Mouse (Mus musculus) A20 (cell line): ENCODE measurements around the gene Tpcn1.

Source experiments
- DNase-seq: peaks from one replicate; pipeline ENCODE4 v3.0.0-alpha.2; 2011; ENCODE audit warnings: low read depth, low spot score

Gene Tpcn1

DNA sequence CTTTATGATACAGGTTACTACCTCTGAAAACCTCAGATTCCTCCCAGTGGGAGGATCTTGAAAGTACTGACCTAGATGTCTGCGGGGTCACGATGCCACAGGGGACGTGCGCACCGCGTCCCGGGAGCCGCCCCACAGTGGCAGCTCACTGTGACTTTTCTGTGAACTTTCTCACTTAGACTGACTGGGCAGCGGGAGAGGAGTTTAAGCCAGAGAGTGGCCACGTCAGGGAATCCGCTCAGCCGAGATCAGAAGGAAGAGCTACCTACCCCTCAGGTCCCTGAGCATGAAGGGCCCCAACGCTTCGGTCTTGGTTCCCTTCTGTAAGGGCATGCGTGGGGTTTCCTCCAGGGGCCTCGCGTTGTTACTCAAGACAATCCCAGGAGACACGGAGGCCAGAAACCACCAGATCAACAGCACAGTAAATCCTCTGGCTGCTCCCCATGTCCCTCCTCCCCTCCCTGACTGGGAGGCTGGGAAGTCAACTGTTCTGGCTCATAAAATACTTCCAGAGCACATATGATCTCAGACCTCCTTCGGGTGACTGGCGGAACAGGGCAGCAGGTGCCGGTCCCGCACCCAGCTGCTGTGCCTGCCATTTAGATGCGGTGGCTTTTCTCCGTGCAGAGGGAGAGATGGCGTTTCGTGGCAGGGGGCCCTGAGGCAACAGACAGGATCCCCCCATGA is 9.1 kb downstream of the Tpcn1 start:
- no peak for DNase-seq

DNA sequence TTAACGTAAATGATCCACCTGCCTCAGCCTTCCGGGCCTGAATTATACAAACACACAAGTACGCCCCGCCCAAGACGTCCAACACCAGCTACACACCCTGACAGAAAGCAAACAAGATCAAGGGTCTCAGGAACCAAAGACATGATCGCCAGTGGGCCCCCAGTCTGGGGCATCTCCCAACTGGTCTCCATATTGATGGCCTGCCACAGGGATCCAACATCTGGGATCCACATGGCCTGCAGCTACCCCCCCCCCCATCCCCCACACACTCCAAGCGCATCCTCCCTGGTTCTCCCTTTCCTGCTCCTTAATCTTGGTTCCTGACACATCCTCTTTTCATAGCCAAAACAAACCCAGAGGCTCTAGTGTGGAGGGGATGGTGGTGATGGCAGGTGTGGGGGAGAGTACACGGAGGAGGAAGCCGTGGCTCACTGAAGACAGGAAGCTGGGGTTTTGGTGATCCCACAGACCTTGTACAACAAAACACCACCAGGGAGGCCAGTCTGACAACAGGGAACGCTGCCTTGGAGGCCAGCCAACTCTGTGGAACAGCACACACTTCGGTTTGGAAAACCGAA is 9.9 kb downstream of the Tpcn1 start:
- DNase-seq, result no peak

DNA sequence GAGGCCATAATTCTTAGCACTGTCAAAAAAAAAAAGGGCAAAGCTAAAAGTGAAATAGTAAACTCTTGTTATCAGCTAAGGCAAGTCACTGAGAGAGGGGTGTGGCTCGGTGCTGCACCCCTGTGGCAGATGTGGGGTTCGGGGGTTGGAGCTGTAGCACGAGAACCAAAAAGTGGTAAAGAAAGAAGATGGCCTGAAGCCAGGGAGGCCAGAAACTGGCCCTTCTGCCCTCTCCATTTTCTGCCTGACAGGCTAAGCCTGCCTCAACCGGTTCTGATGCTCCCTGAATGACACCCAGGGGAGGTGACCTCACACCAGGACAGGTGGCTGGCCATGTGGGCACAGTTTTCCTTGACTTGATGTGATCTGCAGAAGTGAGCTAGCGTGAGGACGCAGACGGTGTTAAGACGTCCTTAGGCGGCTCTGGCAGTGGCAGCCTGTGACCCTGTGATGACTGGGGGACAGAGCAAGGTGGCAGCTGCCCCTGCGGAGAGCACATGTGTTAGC is 10.5 kb downstream of the Tpcn1 start:
- DNase-seq, result peak; percentile 54

DNA sequence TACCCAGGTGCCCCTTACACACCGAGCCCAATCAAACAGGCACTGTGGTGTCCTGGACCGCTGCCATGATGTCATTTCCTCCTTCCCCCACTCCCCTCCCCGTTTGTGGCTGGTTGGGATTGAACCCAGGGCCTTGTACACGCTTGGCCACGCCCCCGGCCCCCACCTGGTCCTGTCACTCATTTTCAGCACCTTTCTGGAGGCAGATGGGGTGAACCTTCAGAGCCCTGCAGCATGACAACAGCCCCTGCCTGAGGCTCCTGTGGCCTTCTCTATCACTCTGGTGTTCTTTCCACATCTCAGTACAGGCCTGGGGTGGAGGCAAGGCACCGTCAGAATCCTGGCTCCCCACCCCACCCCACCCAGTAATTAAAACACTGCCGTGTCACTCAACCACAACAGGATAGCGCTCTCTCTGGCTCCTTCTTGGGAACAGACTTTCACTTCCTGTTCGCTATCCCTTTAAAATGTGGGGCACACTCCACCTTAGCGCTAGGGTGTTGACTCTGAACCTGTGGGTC is 11.6 kb downstream of the Tpcn1 start:
- peak; percentile 30 for DNase-seq

DNA sequence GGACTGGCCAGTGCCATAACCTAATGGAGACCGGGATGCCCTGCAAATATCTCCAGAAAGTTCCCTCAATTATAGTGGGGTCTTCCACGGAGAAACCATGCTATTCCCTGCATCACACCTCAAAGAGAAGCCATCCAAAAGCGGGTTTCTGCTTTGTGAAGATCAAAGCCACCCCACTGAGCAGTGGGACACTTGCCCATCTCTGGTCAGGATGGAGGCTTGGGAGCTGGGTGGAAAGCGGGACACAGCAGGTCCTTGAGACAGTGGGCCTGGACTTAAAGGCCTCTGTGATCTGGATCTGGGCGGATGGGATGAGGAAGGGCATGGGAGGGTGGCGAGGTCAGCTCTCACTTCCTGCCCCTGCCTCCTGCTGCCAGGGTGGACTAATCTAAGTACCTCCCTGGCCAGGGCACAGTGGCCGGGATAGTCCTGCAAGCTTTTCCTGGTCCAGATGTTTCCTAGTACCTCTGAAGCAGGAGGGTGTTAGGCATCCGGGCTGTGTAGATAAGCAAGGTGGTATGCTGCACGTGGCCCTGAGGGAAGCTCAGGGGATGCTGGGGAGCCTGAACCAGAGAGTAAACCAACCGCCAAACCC is 13.9 kb downstream of the Tpcn1 start:
- DNase-seq, result no peak

DNA sequence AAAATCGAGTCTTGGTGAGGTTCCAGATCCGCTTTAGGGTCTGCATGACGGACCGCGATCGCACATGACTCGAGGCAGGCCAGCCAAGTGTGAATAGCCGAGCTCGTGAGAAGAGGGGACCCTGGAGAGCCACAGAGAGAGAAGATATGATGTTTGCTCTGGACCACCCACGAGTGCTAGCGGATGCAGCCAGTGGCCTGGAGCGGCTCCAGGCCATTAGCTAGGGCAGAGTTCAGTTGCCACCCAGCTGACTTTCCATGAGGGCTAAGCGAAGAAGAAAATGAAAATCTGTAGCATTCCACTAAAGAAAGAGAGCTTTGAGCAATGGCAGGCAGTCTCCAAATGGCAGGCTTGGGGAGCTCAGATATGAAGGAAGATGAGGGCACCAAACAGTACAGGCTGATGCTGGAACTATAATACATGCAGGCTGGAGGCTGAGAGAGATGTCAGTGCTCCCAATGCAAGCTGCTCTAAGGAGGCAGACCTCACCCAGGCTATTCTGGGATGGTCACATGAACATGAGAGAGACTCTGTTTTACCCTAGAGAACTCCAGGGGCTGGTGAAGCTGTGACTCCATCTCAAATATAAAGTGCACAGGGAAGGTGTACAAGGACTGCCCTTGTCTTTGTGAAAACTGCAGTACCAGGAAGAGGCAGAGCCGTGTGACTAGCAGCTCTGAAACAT is 17.3 kb downstream of the Tpcn1 start:
- DNase-seq, result no peak

DNA sequence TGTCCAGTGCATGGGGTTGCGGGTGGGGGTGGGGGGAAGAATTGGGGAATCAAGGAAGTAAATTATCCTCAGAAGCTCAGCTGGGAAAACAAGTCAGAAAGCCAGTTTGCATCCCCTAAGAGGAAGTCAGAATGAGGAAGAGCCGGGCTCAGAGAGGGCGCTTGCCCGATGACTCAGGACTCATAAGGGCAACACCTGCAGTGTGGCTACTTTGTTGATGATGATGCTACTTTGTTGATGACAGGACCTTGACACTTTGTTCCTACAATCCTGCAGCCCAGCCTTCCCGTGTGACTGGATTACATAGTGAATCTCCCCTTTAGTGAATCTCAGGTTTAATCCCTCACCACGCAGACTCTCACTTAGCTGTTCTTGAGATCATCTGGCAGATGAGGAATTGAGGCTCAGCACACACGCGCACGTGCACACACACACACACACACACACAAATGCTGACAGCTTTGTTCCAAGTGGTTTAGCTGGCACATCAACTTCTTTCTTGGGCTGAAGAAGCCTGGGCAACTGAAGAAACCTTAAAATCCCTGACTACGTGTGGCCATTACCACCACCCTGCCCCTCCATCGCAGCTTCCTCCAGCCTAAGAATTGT is 18.1 kb downstream of the Tpcn1 start:
- peak; percentile 79 for DNase-seq

DNA sequence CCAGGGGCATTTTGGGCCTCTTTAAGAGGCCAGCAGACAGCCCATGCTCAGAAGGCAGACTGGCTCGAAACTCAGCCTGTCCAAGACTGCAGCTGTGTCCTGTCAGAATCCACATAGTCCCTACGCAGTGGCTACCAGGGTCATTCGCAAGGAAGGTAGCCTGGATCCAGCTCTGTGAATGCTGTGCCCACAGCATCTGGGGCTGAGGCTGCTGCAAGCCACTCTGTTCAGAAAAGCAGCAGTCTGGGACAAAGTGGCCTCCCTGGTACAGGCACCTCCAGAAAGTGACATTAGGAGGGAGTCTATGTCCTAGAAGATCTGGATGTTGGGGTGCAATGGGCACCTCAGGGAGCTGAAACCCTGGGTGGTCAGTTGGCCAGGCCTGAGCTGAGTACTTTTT is 18.7 kb downstream of the Tpcn1 start:
- no peak for DNase-seq

DNA sequence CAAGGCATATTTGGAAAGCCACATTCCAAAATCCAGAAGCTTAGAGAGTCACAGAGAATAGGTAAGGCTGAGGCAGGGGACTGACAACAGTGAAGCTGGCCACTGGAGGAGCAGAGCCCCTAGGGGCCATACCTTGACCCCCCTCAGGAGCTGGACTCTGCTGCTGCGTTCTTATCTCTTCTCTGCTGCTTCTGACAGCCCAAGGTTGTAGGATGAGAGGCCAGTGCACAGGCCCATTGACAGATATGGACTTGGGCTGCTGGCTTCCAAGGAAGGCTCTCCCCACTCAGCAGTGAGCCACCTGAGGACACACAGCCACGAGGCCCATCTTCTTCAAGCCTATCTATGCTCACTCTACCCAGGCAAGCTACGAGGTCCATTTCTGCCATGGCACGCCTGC is 19.5 kb downstream of the Tpcn1 start:
- DNase-seq, result no peak

DNA sequence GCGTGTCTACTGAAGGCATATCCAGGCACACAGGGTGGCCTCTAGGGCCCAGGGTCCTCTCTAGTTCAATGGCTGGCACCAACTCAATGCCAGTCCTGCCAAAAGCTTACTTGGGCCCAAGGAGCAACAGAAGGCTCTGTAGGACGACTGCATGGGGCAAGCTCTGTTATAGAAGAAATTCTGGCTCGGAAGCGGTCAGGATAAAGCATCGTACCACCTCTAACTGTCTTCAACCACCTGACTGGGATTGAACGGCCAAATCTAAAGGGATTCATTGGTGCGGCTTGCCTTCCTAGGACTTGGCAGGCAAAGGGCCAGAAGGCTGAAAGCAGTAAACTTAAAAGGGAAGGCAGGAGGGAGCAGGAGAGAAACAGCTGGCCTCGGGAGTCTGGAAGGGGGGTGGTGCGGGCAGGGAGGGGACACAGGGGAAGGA is 20.1 kb downstream of the Tpcn1 start:
- DNase-seq, result no peak

DNA sequence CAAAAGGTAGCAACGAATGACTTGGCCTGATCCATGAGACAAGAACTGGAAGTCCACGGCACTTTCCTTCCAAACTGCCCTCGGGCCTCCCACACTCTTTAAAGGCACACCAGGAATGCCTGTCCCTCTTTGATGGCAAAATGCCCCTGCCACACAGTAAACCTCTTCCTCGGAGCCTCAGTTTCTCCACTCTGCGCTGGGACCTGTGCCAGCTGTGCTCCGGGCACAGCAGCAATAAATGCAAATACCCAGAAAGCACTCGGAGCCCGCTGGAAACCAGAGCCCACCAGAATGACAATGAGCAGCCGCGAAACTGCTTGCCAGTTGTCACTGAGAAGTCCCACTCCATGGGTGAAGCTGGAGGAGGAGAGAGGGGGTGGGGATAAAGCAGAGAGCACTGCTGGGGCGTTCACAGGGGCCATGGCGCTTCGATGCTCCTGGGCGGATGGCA is 20.7 kb downstream of the Tpcn1 start:
- no peak for DNase-seq

DNA sequence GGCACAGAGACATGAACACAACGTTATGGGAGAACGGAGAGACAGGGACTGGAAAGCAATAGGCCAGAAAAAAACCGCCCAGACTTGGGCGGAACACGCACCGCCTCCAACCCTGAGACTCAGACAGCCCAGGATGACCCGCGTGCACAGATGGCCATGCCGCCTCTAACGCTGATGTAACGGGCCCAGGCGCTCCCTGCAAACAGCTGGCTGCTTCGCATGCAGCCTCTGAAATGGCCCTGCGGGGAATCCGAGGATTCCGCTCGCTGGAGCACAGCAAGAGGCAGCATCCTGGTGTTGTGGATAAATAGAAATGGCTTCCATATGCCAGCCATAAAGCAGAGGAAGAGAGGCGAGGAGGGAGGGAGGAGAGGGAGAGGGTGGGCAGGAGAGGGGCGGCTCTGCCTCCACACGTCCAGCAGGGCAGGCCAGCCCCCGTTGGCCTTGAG is 21.2 kb downstream of the Tpcn1 start:
- no peak for DNase-seq

DNA sequence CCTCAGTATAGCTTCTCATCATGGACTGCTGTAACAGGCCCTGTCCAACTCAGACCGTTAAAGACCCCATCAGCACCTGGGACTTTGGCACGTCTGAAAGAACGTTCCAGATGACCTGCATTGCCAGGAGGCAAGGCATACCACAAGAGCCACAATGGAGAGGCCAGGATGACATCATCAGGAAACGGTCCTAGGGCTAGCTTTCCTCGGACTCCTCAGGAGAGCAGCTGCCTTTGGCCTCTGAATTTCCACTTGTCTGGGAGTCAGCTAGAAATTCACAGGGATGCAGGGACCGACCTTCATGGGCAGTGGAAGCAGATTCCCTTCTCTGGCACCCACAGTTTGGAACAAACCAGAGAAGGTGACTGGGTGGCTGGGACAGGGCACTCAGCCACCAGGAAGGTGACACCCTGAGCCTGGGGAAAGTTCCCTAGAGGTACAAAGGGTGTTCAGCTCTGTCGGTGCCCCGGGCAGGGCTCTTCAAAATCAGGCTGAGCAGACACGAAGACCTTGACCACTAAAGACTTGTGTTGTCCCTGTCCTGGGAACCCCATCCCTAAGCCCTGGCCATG is 21.7 kb downstream of the Tpcn1 start:
- DNase-seq, result no peak

DNA sequence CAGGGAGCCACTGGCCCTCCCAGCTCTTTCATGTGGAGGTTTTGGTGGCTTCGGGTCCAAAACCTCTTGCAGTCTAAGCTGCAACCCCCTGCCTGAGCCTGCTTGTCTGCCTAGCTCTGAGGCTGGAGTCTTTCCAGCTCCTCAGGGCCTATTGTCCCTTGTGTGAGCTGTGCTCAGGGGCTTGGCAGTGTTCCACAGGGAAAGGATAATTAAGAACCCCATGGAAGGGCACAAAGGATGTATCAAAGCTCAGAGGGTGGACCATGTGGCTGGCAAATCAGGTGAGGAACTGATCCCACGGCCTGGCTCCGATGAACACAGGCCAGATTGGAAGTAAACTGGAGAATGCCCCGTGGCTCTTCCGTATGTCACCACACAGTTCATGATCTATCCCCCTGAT is 22.4 kb downstream of the Tpcn1 start:
- DNase-seq, result no peak

DNA sequence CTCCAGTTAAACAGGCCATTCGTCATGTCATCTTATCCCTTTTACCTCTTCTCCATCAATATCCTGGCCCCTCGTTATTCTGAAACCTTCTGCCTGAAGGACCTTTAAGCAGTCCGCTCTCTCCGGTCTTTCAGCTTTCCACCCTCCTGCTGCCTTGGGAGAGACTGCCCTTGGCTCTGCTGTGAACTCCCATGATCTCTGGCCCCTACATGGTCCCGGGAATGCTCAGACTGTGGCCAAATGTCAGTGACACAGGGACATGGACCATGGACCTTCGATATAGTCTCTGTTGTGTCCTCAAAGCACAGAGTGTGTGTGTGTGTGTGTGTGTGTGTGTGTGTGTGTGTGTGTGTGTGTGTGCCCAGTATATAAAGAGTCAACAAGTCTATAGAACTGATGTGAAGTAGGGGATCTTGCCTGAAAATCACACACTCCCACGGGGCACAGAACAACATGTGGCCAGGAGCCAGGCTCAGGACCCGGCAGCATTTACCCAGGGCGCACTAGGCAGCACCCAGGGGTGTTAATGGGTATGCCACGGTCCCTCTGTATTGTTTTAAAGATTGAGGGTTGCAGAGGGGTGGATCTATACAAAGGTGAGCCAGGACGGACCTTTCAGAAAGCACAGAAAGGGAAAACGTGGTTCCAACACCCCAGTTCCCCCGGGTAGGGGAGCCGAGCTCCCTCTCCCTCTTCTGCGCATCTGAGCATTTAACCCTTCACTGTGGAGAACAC is 23.1 kb downstream of the Tpcn1 start:
- DNase-seq, result no peak

DNA sequence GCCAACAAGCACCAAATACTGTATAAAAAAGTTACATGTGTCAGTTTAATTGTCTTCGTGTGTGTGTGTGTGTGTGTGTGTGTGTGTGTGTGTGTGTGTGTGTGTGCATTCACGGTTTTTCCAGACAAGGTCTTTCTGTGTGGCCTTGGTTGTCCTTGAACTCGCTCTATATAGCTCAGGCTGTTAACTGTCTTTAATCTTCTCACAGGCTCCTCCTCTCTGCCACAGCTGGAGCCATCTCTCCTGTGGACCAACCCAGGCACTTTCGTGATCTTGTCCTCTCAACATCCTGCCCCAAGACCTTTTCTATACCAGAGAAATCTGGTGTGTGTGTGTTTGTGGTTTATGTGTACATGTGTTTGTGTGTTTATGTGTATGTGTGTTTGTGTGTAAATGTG is 24.6 kb downstream of the Tpcn1 start:
- no peak for DNase-seq

DNA sequence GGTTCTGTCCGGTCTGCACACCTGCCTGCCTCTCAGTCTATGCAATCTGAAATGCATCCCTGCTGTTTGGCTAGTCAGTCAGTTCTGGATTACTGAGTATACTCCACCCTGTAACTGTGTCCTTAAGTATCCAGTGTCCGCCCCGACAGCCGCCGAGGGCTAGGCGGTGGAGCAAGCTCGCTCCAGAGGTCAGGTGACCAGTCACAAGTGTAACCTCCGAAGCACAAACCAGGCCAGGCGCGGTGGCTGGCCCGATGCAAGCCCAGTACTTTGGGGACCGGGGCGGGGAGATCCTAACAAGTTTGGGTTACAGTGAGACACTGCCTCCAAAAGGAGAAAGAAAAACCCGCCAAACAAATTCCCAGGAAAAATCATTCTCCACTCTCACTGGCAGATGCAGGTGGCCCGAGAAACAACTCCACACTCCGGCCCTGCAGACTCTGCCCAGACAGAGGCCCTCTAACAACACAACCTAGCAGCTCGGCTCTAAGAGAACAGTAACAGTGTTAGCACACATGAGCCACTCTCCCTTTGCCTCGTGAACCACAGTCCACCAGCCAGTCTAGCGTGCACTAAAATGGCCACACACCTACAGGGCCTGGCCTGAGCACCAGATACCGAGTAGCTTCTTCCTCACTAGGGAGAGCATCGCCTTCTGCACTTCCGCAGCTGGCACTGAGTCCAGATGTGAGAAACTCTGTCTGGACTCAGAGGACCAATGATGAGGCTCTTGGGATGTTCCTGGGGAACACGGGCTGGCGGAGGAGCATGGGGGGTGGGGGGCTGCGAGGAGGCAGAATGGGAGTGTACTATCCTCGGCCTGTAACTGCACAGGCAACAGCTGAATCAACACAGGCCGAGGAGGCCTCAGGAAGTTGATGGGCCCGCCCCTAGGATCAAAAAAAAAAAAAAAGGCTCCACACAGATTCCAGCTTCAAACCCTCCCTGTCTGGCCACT is 25.2 kb downstream of the Tpcn1 start:
- DNase-seq, result no peak

DNA sequence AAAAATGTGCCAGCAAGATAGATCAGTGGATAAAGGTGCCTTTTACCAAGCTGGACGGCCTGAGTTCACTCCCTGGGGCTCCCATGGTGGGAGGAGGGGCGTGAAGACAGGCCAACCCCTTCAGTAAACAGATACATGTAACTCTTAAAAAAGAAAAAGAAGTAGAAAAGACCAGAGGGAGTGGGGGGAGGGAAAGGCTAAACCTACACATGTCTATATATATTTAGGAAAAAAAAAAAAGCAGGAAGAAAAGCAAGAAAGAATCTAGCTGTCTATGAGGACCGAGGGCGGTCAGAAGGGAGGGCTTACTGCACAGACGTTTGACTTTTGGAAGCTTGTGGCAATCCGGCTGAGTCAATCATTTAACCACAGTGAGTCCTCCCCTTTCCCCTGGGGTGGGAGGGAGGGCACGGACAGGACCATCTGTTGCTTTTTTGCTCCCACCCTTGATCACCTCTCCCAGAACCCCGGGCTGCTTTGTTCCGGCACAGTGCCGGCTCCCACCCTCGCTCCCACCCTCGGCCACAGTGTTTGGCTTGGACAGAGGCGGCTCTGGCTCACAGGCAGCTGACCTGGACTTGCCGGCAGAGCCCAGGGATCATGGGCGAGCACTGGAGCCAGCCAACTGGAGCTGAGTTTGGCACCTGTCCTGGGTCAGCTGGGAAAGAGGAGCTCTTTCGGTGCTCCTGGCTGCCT is 27.7 kb downstream of the Tpcn1 start:
- no peak for DNase-seq

DNA sequence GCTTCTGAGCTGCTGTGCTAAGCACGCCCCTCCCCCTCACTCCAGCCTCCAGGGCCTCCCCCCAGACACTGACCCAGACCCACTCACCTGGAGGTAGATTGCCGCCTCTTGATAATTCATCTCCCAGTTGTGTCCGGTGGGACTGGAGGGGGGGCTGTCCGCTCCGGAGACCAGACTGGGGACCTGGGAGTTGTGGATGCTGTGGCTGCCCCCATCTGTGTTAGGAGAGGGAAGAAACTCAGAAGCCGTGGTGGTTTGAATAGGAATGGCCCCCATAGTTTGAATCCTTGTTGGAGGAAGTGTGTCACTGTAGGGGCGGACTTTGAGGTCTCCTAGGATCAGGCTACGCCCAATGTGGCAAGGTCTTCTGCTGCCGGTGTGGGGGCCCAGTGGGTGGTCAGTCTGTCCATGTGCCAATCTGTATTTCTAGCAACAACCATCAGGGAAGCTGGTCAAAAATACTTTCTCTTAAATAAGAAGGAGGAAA is 28.3 kb downstream of the Tpcn1 start:
- DNase-seq, result no peak
